Comparison of ENCODE assay signal across 8 mouse cellular contexts in genomic region chr7:45679966-45680621, GRCm38 (mm10). TPM values are rescaled to one million over a fixed set of nuclear protein-coding genes. Genes with fewer than 3 reads are reported as not detected.
DNase-seq lines count a peak whose midpoint lies in the region; ATAC-seq lines count a peak whose summit lies in the region.
"Had no signal": no experiment of that assay in that cellular context is flagged by ENCODE, and none has a peak within 500 bp of the region (broad histone marks: within the 10 kb centered on the region; RNA-seq: fewer than 3 reads in every experiment).

No protein-coding gene starts in this region.

- H3K27me3 ChIP-seq in kidney, embryonic 16.5 days (ENCODE audit: insufficient read depth, low read length), result no peaks in the 10 kb centered on the region
- H3K27me3 ChIP-seq in forebrain, embryonic 11.5 days (ENCODE audit: control insufficient read depth, insufficient read depth, low read length), result no peaks in the 10 kb centered on the region
- H3K27me3 ChIP-seq in midbrain, embryonic 15.5 days (replicated peaks), result no peaks in the 10 kb centered on the region
- peaks cover 4% of the 10 kb centered on the region; the same call in 1 of the 2 replicates for H3K27me3 ChIP-seq in hindbrain, embryonic 13.5 days

- H3K36me3 ChIP-seq in kidney, embryonic 16.5 days (ENCODE audit: insufficient read depth, low read length), result no peaks in the 10 kb centered on the region
- H3K36me3 ChIP-seq in forebrain, embryonic 11.5 days (ENCODE audit: control insufficient read depth, insufficient read depth, low read length), result no peaks in the 10 kb centered on the region
- H3K36me3 ChIP-seq in midbrain, embryonic 15.5 days (replicated peaks), result no peaks in the 10 kb centered on the region
- no peaks in the 10 kb centered on the region for H3K36me3 ChIP-seq in hindbrain, embryonic 13.5 days

- H3K4me3 ChIP-seq in kidney, embryonic 16.5 days (ENCODE audit: low read length), result no peak overlapping the region
- H3K4me3 ChIP-seq in forebrain, embryonic 11.5 days (ENCODE audit: low read depth, low read length), result no peak overlapping the region
- no peak overlapping the region for H3K4me3 ChIP-seq in midbrain, embryonic 15.5 days
- H3K4me3 ChIP-seq in hindbrain, embryonic 13.5 days, result no peak overlapping the region

- peak; percentile 63 for ATAC-seq in kidney, embryonic 16.5 days (ENCODE audit: low FRiP score, low TSS enrichment)
- no peak for ATAC-seq in forebrain, embryonic 11.5 days (replicated peaks; ENCODE audit: low FRiP score)
- no peak for ATAC-seq in midbrain, embryonic 15.5 days (replicated peaks)
- ATAC-seq in hindbrain, embryonic 13.5 days (ENCODE audit: low FRiP score), result no peak

- peak overlapping the region; percentile 4; the same call in 1 of the 2 replicates for H3K27ac ChIP-seq in kidney, embryonic 16.5 days (ENCODE audit: low read length)
- H3K27ac ChIP-seq in forebrain, embryonic 11.5 days (ENCODE audit: low read depth, low read length), result no peak overlapping the region
- no peak overlapping the region for H3K27ac ChIP-seq in midbrain, embryonic 15.5 days
- no peak overlapping the region for H3K27ac ChIP-seq in hindbrain, embryonic 13.5 days

- H3K4me1 ChIP-seq in kidney, embryonic 16.5 days (ENCODE audit: insufficient read depth, low read length), result peaks cover 12% of the 10 kb centered on the region
- no peaks in the 10 kb centered on the region; the same call in 1 of the 2 replicates for H3K4me1 ChIP-seq in forebrain, embryonic 11.5 days (replicated peaks; ENCODE audit: control insufficient read depth, insufficient read depth, low read length)
- peaks cover 5% of the 10 kb centered on the region; the same call in 1 of the 2 replicates for H3K4me1 ChIP-seq in midbrain, embryonic 15.5 days
- peaks cover 12% of the 10 kb centered on the region; the same call in 1 of the 2 replicates for H3K4me1 ChIP-seq in hindbrain, embryonic 13.5 days (replicated peaks)

- no peak overlapping the region for H3K9ac ChIP-seq in kidney, embryonic 16.5 days (replicated peaks; ENCODE audit: low read length)
- H3K9ac ChIP-seq in forebrain, embryonic 11.5 days (ENCODE audit: low read length), result no peak overlapping the region
- H3K9ac ChIP-seq in midbrain, embryonic 15.5 days, result no peak overlapping the region
- no peak overlapping the region; the same call in 1 of the 2 replicates for H3K9ac ChIP-seq in hindbrain, embryonic 13.5 days

- H3K9me3 ChIP-seq in kidney, embryonic 16.5 days (ENCODE audit: low read length), result no peaks in the 10 kb centered on the region
- no peaks in the 10 kb centered on the region for H3K9me3 ChIP-seq in forebrain, embryonic 11.5 days (ENCODE audit: control insufficient read depth, low read length)
- no peaks in the 10 kb centered on the region for H3K9me3 ChIP-seq in midbrain, embryonic 15.5 days
- H3K9me3 ChIP-seq in hindbrain, embryonic 13.5 days, result no peaks in the 10 kb centered on the region

- DNase-seq in urinary bladder, postnatal 14 days (ENCODE audit: low spot score), result peak; percentile 74
- no peak for DNase-seq in urinary bladder, postnatal 10 days (ENCODE audit: low spot score)
- DNase-seq in heart, adult 11 months, result peak; percentile 98
- DNase-seq in forebrain, embryonic 11.5 days (ENCODE audit: low spot score), result no peak
- DNase-seq: thymus, postnatal 36 days had no signal

- WGBS in kidney, embryonic 16.5 days, result 66% methylated on average over 14 of the region's 14 CpGs
- WGBS in forebrain, embryonic 11.5 days, result 65% methylated on average over 14 of the region's 14 CpGs
- 50% methylated on average over 14 of the region's 14 CpGs for WGBS in midbrain, embryonic 15.5 days
- 69% methylated on average over 14 of the region's 14 CpGs for WGBS in hindbrain, embryonic 13.5 days

- H3K4me2 ChIP-seq in kidney, embryonic 16.5 days (replicated peaks; ENCODE audit: low read depth, low read length), result no peak overlapping the region
- H3K4me2 ChIP-seq in forebrain, embryonic 11.5 days (ENCODE audit: low read depth, low read length, severe bottlenecking), result no peak overlapping the region
- no peak overlapping the region for H3K4me2 ChIP-seq in midbrain, embryonic 15.5 days
- H3K4me2 ChIP-seq in hindbrain, embryonic 13.5 days, result no peak overlapping the region

RNA-seq across cellular contexts. Expression of gene Ntn5, which starts 3.7 kb away (rescaled TPM):
- 0.18 and 0.29 TPM in 2 replicates for polyA plus RNA-seq in kidney, embryonic 16.5 days (2015; fragmentation: Nextera tagmentation; extraction: Ambion mirVana)
- 0.41 TPM in 1 of 2 replicates, not detected in the other for polyA plus RNA-seq in forebrain, embryonic 11.5 days (2014; fragmentation: Nextera tagmentation; extraction: Ambion mirVana)
- polyA plus RNA-seq in midbrain, embryonic 15.5 days (2015; fragmentation: Nextera tagmentation; extraction: Ambion mirVana), result 0.88 and 1.3 TPM in 2 replicates
- 2.3 and 2.6 TPM in 2 replicates for polyA plus RNA-seq in hindbrain, embryonic 13.5 days (2015; fragmentation: Nextera tagmentation; extraction: Ambion mirVana)

RNA-seq across cellular contexts. Expression of gene Fut2, which starts 13.9 kb away (rescaled TPM):
- 0.32 and 0.57 TPM in 2 replicates for polyA plus RNA-seq in kidney, embryonic 16.5 days (2015; fragmentation: Nextera tagmentation; extraction: Ambion mirVana)
- 0.15 TPM in 1 of 2 replicates, not detected in the other for polyA plus RNA-seq in forebrain, embryonic 11.5 days (2014; fragmentation: Nextera tagmentation; extraction: Ambion mirVana)
- polyA plus RNA-seq in midbrain, embryonic 15.5 days (2015; fragmentation: Nextera tagmentation; extraction: Ambion mirVana), result 0.05 and 0.18 TPM in 2 replicates
- polyA plus RNA-seq in hindbrain, embryonic 13.5 days (2015; fragmentation: Nextera tagmentation; extraction: Ambion mirVana), result 0.09 and 0.38 TPM in 2 replicates

RNA-seq across cellular contexts. Expression of gene Sec1, which starts 14.1 kb away (rescaled TPM):
- 0.22 and 0.24 TPM in 2 replicates for polyA plus RNA-seq in kidney, embryonic 16.5 days (2015; fragmentation: Nextera tagmentation; extraction: Ambion mirVana)
- polyA plus RNA-seq in forebrain, embryonic 11.5 days (2014; fragmentation: Nextera tagmentation; extraction: Ambion mirVana), result 0.39 and 0.52 TPM in 2 replicates
- 0.34 and 0.36 TPM in 2 replicates for polyA plus RNA-seq in midbrain, embryonic 15.5 days (2015; fragmentation: Nextera tagmentation; extraction: Ambion mirVana)
- polyA plus RNA-seq in hindbrain, embryonic 13.5 days (2015; fragmentation: Nextera tagmentation; extraction: Ambion mirVana), result 0.40 and 0.86 TPM in 2 replicates

RNA-seq across cellular contexts. Expression of gene Car11, which starts 19.5 kb away (rescaled TPM):
- polyA plus RNA-seq in kidney, embryonic 16.5 days (2015; fragmentation: Nextera tagmentation; extraction: Ambion mirVana), result 10.7 and 11.6 TPM in 2 replicates
- polyA plus RNA-seq in forebrain, embryonic 11.5 days (2014; fragmentation: Nextera tagmentation; extraction: Ambion mirVana), result 3.6 and 4.1 TPM in 2 replicates
- polyA plus RNA-seq in midbrain, embryonic 15.5 days (2015; fragmentation: Nextera tagmentation; extraction: Ambion mirVana), result 70.7 and 73.8 TPM in 2 replicates
- polyA plus RNA-seq in hindbrain, embryonic 13.5 days (2015; fragmentation: Nextera tagmentation; extraction: Ambion mirVana), result 38.5 and 41.6 TPM in 2 replicates

RNA-seq across cellular contexts. Expression of gene Dbp, which starts 24.8 kb away (rescaled TPM):
- polyA plus RNA-seq in kidney, embryonic 16.5 days (2015; fragmentation: Nextera tagmentation; extraction: Ambion mirVana), result 4.1 and 4.3 TPM in 2 replicates
- 2.9 and 3.3 TPM in 2 replicates for polyA plus RNA-seq in forebrain, embryonic 11.5 days (2014; fragmentation: Nextera tagmentation; extraction: Ambion mirVana)
- polyA plus RNA-seq in midbrain, embryonic 15.5 days (2015; fragmentation: Nextera tagmentation; extraction: Ambion mirVana), result 3.3 and 3.8 TPM in 2 replicates
- polyA plus RNA-seq in hindbrain, embryonic 13.5 days (2015; fragmentation: Nextera tagmentation; extraction: Ambion mirVana), result 2.9 and 3.6 TPM in 2 replicates

Comparison
In these comparisons a context has a peak if more than half of its experiments do, and no peak if none do; other contexts are left out.
1. DNase-seq: peak in urinary bladder, postnatal 14 days (single experiment) and heart, adult 11 months (single experiment); none in urinary bladder, postnatal 10 days (single experiment) and forebrain, embryonic 11.5 days (single experiment).